Mouse (Mus musculus) bone marrow macrophage, adult 2 months (primary cell): ENCODE data around the gene Fam71b. TPM values are rescaled to one million over a fixed set of nuclear protein-coding genes. Genes with fewer than 3 reads are reported as not detected.

Source experiments
- H3K27ac ChIP-seq: 2 replicates; pipeline ENCODE4 v1.5.1; 2012; ENCODE audit warnings: low read depth, low read length; ENCODE audit not compliant: insufficient read depth
- H3K4me1 ChIP-seq: 2 replicates; pipeline ENCODE4 v1.6.1; 2012; ENCODE audit warnings: low read length; ENCODE audit not compliant: control insufficient read depth, insufficient read depth
- H3K4me3 ChIP-seq: 2 replicates; pipeline ENCODE4 v1.5.1; 2012; ENCODE audit warnings: mild to moderate bottlenecking, low read length, moderate library complexity; ENCODE audit not compliant: insufficient read depth
- CTCF ChIP-seq: IDR thresholded peaks from 2 replicates; pipeline ENCODE4 v1.5.1; 2012; ENCODE audit warnings: low read depth, mild to moderate bottlenecking, low read length, moderate library complexity
- POLR2A ChIP-seq: IDR thresholded peaks from 2 replicates; pipeline ENCODE4 v1.6.1; 2012; ENCODE audit warnings: mild to moderate bottlenecking, low read depth, low read length, borderline replicate concordance
- polyA plus RNA-seq: library from polyadenylated mRNA; stranded (reverse); fragments of >200 nt; gene quantifications from 2 replicates; pipeline ENCODE4 v1.2.4, GENCODE M21; 2012; ENCODE audit not compliant: missing spikeins, insufficient read depth, insufficient read length

Gene Fam71b
- polyA plus RNA-seq, 1 experiment: not detected

GRCm38 (mm10) chr11:46382466-46382865 is 13.9 kb upstream of the Fam71b start:
- no peak overlapping the region for H3K27ac ChIP-seq
- H3K4me3 ChIP-seq: no peak overlapping the region
- no peaks in the 10 kb centered on the region for H3K4me1 ChIP-seq
- TF ChIP-seq CTCF (no peak), POLR2A (no peak)

GRCm38 (mm10) chr11:46384925-46385324 is 11.4 kb upstream of the Fam71b start:
- H3K4me1 ChIP-seq: no peaks in the 10 kb centered on the region
- H3K4me3 ChIP-seq: no peak overlapping the region
- H3K27ac ChIP-seq: no peak overlapping the region
- no peak for TF ChIP-seq CTCF
- TF ChIP-seq POLR2A: no peak

- TF ChIP-seq CTCF: no peak
- no peak for TF ChIP-seq POLR2A
- H3K4me1 ChIP-seq: no peaks in the 10 kb centered on the region
- H3K27ac ChIP-seq: no peak overlapping the region
- no peak overlapping the region for H3K4me3 ChIP-seq
Observed at GRCm38 (mm10) chr11:46386556-46386955, 9.8 kb upstream of the Fam71b start.

- no peak overlapping the region for H3K4me3 ChIP-seq
- TF ChIP-seq CTCF: no peak
- TF ChIP-seq POLR2A: no peak
- no peak overlapping the region for H3K27ac ChIP-seq
- no peaks in the 10 kb centered on the region for H3K4me1 ChIP-seq
Observed at GRCm38 (mm10) chr11:46387061-46387460, 9.3 kb upstream of the Fam71b start.

- no peak overlapping the region for H3K4me3 ChIP-seq
Observed at GRCm38 (mm10) chr11:46388438-46388837, 7.9 kb upstream of the Fam71b start.

GRCm38 (mm10) chr11:46389336-46390117 is 6.8 kb upstream of the Fam71b start, which contains the start of gene Itk:
Gene Itk (minus strand): TSS chr11:46389515.
- H3K4me1 ChIP-seq: no peaks in the 10 kb centered on the region
- H3K4me3 ChIP-seq: no peak within 1 kb of the TSS
- TF ChIP-seq POLR2A (no peak), CTCF (no peak)
- H3K27ac ChIP-seq: no peak within 1 kb of the TSS

More at GRCm38 (mm10) chr11:46388438-46388837, 7.9 kb upstream of the Fam71b start:
- Histone ChIP-seq H3K27ac (no peak overlapping the region), H3K4me1 (no peaks in the 10 kb centered on the region)
- no peak for TF ChIP-seq CTCF
- no peak for TF ChIP-seq POLR2A

- no peak for TF ChIP-seq POLR2A
- TF ChIP-seq CTCF: no peak
- H3K27ac ChIP-seq: no peak overlapping the region
- no peak overlapping the region for H3K4me3 ChIP-seq
- H3K4me1 ChIP-seq: no peaks in the 10 kb centered on the region
Observed at GRCm38 (mm10) chr11:46390621-46391020, 5.7 kb upstream of the Fam71b start.

- no peak overlapping the region for H3K27ac ChIP-seq
- TF ChIP-seq POLR2A: no peak
- no peak for TF ChIP-seq CTCF
- no peaks in the 10 kb centered on the region for H3K4me1 ChIP-seq
- H3K4me3 ChIP-seq: no peak overlapping the region
Observed at GRCm38 (mm10) chr11:46392890-46393289, 3.5 kb upstream of the Fam71b start.

GRCm38 (mm10) chr11:46393413-46393812 is 2.9 kb upstream of the Fam71b start:
- Histone ChIP-seq H3K27ac (no peak overlapping the region), H3K4me3 (no peak overlapping the region), H3K4me1 (no peaks in the 10 kb centered on the region)
- TF ChIP-seq POLR2A (no peak), CTCF (no peak)

- no peak overlapping the region for H3K4me3 ChIP-seq
- TF ChIP-seq CTCF (no peak), POLR2A (no peak)
- no peaks in the 10 kb centered on the region for H3K4me1 ChIP-seq
- H3K27ac ChIP-seq: no peak overlapping the region
Observed at GRCm38 (mm10) chr11:46395088-46395487, 1.3 kb upstream of the Fam71b start.

GRCm38 (mm10) chr11:46395698-46396097 is 661 bp upstream of the Fam71b start:
- Histone ChIP-seq H3K4me1 (no peaks in the 10 kb centered on the region), H3K4me3 (no peak overlapping the region), H3K27ac (no peak overlapping the region)
- TF ChIP-seq CTCF (no peak), POLR2A (no peak)
